Mouse (Mus musculus) forebrain, embryonic 14.5 days (tissue): ENCODE results near the gene Hadhb. TPM values are rescaled to one million over a fixed set of nuclear protein-coding genes. Genes with fewer than 3 reads are reported as not detected.
A peak's percentile ranks its signal among the peaks of the same experiment; 100 is the strongest.

Experiments used
- ATAC-seq: fragments of 200-750 bp; cut with Nextera tagmentation; 2 replicates; pipeline ENCODE4 v1.8.0; 2017; ENCODE audit warnings: mild to moderate bottlenecking, moderate library complexity
- DNase-seq: peaks from one replicate; pipeline ENCODE4 v3.0.0-alpha.2; 2015; ENCODE audit warnings: low spot score
- H3K27ac ChIP-seq: fragments of 300-500 bp; sonication (generic); 2 replicates; pipeline ENCODE4 v1.5.1; 2014; ENCODE audit warnings: low read depth, mild to moderate bottlenecking, control low read depth, low read length, moderate library complexity
- H3K27me3 ChIP-seq: fragments of 300-500 bp; sonication (generic); replicated peaks from 2 replicates; pipeline ENCODE4 v1.6.1; 2014; ENCODE audit warnings: low read length, control low read depth, mixed read lengths; ENCODE audit not compliant: control insufficient read depth, insufficient read depth
- H3K36me3 ChIP-seq: fragments of 300-500 bp; sonication (generic); 2 replicates; pipeline ENCODE4 v1.6.1; 2014; ENCODE audit warnings: low read length, control low read depth; ENCODE audit not compliant: control insufficient read depth, insufficient read depth
- H3K4me1 ChIP-seq: fragments of 300-500 bp; sonication (generic); 2 replicates; pipeline ENCODE4 v1.6.1; 2014; ENCODE audit warnings: antibody characterized with exemption, low read length, control low read depth; ENCODE audit not compliant: control insufficient read depth, insufficient read depth
- H3K4me2 ChIP-seq: fragments of 300-500 bp; sonication (generic); 2 replicates; pipeline ENCODE4 v1.6.1; 2014; ENCODE audit warnings: mild to moderate bottlenecking, control low read depth, low read length
- H3K4me3 ChIP-seq: fragments of 300-500 bp; sonication (generic); 2 replicates; pipeline ENCODE4 v1.5.1; 2014; ENCODE audit warnings: low read depth, low read length, control low read depth
- H3K9ac ChIP-seq: fragments of 300-500 bp; sonication (generic); 2 replicates; pipeline ENCODE4 v1.6.1; 2014; ENCODE audit warnings: mild to moderate bottlenecking, low read length, control low read depth, moderate library complexity
- H3K9me3 ChIP-seq: fragments of 300-500 bp; sonication (generic); replicated peaks from 2 replicates; pipeline ENCODE4 v1.6.1; 2016; ENCODE audit warnings: low read length, control low read depth, mixed read lengths; ENCODE audit not compliant: control insufficient read depth
- WGBS: fragments of 180-500 bp; shearing (Covaris S2); extraction: QIAGEN DNeasy Blood & Tissue Kit; methylation state at CpG from one replicate; pipeline ENCODE4 v1.1.7; 2014; 5-methylcytosine and 5-hydroxymethylcytosine counted together
- polyA plus RNA-seq: library from polyadenylated mRNA; unstranded; fragments of >200 nt; fragmentation: Nextera tagmentation; extraction: Ambion mirVana; gene quantifications from 2 replicates; pipeline ENCODE4 v1.2.1, GENCODE M21; 2014

The Hadhb gene
- polyA plus RNA-seq, 1 experiment from 2014 or later: 75.6 TPM

- H3K27ac ChIP-seq: no peak overlapping the region
- H3K4me3 ChIP-seq: no peak overlapping the region
- no peaks in the 10 kb centered on the region for H3K4me1 ChIP-seq
- no peak overlapping the region for H3K9ac ChIP-seq
- H3K9me3 ChIP-seq: no peaks in the 10 kb centered on the region
- no peaks in the 10 kb centered on the region for H3K27me3 ChIP-seq
- ATAC-seq (no peak), DNase-seq (no peak)
- H3K36me3 ChIP-seq: peaks cover 97% of the 10 kb centered on the region
- H3K4me2 ChIP-seq: no peak overlapping the region
- 85% methylated on average over 7 of the region's 7 CpGs for WGBS
These were observed 34.9 kb upstream of the Hadhb start for GRCm38 (mm10) chr5:30120106-30120505.

DNA sequence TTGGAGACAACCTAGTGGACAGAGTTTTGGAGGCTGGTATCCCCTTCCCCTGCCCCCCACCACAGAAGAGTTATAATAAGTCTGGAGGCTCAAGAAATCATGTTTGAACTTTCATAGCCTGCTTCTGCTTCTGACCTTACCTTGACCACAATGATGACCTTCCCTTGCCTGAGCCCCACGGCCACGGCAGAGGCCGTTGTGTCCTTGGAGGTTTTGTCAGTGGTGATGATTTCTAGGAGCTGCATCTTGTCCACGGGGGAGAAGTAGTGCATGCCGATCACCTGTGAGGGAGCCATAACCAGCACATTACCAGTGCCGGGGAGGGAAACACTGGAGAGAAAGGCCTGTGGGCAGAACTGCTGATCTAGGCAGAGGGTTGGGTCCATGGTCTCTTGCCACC, 32.6 kb upstream of the Hadhb start:
- Histone ChIP-seq H3K36me3 (peaks cover 92% of the 10 kb centered on the region), H3K27me3 (no peaks in the 10 kb centered on the region), H3K27ac (no peak overlapping the region), H3K4me1 (no peaks in the 10 kb centered on the region), H3K9me3 (no peaks in the 10 kb centered on the region), H3K9ac (no peak overlapping the region), H3K4me3 (no peak overlapping the region), H3K4me2 (no peak overlapping the region)
- DNase-seq (no peak), ATAC-seq (no peak)
- 95% methylated on average over 6 of the region's 6 CpGs for WGBS

GRCm38 (mm10) chr5:30125587-30125986, 29.5 kb upstream of the Hadhb start:
- ATAC-seq: no peak
- WGBS: 41% methylated on average over 5 of the region's 5 CpGs
- no peaks in the 10 kb centered on the region for H3K27me3 ChIP-seq
- H3K9me3 ChIP-seq: no peaks in the 10 kb centered on the region
- H3K4me3 ChIP-seq: no peak overlapping the region
- peak; percentile 62 for DNase-seq
- no peak overlapping the region for H3K4me2 ChIP-seq
- peaks cover 89% of the 10 kb centered on the region for H3K36me3 ChIP-seq
- no peaks in the 10 kb centered on the region for H3K4me1 ChIP-seq
- H3K27ac ChIP-seq: no peak overlapping the region
- H3K9ac ChIP-seq: no peak overlapping the region

GRCm38 (mm10) chr5:30126756-30127155, 28.3 kb upstream of the Hadhb start:
- Histone ChIP-seq H3K4me1 (no peaks in the 10 kb centered on the region), H3K36me3 (peaks cover 84% of the 10 kb centered on the region), H3K4me3 (no peak overlapping the region), H3K27me3 (no peaks in the 10 kb centered on the region), H3K9ac (no peak overlapping the region), H3K27ac (no peak overlapping the region), H3K4me2 (no peak overlapping the region), H3K9me3 (no peaks in the 10 kb centered on the region)
- DNase-seq (no peak), ATAC-seq (no peak)
- 89% methylated on average over 7 of the region's 7 CpGs for WGBS

GRCm38 (mm10) chr5:30127921-30128597, 27.0 kb upstream of the Hadhb start:
- Histone ChIP-seq H3K9me3 (no peaks in the 10 kb centered on the region), H3K27ac (no peak overlapping the region), H3K4me2 (no peak overlapping the region), H3K9ac (no peak overlapping the region), H3K4me3 (no peak overlapping the region), H3K36me3 (peaks cover 82% of the 10 kb centered on the region), H3K4me1 (no peaks in the 10 kb centered on the region), H3K27me3 (no peaks in the 10 kb centered on the region)
- DNase-seq: no peak
- no peak for ATAC-seq
- 95% methylated on average over 13 of the region's 13 CpGs for WGBS

- no peaks in the 10 kb centered on the region for H3K9me3 ChIP-seq
- no peak overlapping the region for H3K4me2 ChIP-seq
- 89% methylated on average over 6 of the region's 6 CpGs for WGBS
- DNase-seq (no peak), ATAC-seq (no peak)
- no peak overlapping the region for H3K27ac ChIP-seq
- no peak overlapping the region for H3K4me3 ChIP-seq
- H3K9ac ChIP-seq: no peak overlapping the region
- H3K4me1 ChIP-seq: no peaks in the 10 kb centered on the region
- no peaks in the 10 kb centered on the region for H3K27me3 ChIP-seq
- H3K36me3 ChIP-seq: peaks cover 82% of the 10 kb centered on the region
These were observed 26.4 kb upstream of the Hadhb start for GRCm38 (mm10) chr5:30128680-30129079.

- no peak overlapping the region for H3K27ac ChIP-seq
- no peaks in the 10 kb centered on the region for H3K4me1 ChIP-seq
- DNase-seq (no peak), ATAC-seq (no peak)
- H3K27me3 ChIP-seq: no peaks in the 10 kb centered on the region
- H3K4me3 ChIP-seq: no peak overlapping the region
- H3K9me3 ChIP-seq: no peaks in the 10 kb centered on the region
- no peak overlapping the region for H3K9ac ChIP-seq
- no peak overlapping the region for H3K4me2 ChIP-seq
- peaks cover 84% of the 10 kb centered on the region for H3K36me3 ChIP-seq
- WGBS: 96% methylated on average over 4 of the region's 4 CpGs
These were observed 23.8 kb upstream of the Hadhb start for GRCm38 (mm10) chr5:30131246-30131645.

GRCm38 (mm10) chr5:30132173-30132572, 22.9 kb upstream of the Hadhb start:
- Histone ChIP-seq H3K36me3 (peaks cover 81% of the 10 kb centered on the region), H3K9ac (no peak overlapping the region), H3K4me3 (no peak overlapping the region), H3K27ac (no peak overlapping the region), H3K9me3 (no peaks in the 10 kb centered on the region), H3K4me2 (no peak overlapping the region), H3K4me1 (no peaks in the 10 kb centered on the region), H3K27me3 (no peaks in the 10 kb centered on the region)
- ATAC-seq: no peak
- 96% methylated on average over 2 of the region's 2 CpGs for WGBS
- DNase-seq: no peak

- H3K27ac ChIP-seq: no peak overlapping the region
- 95% methylated on average over 11 of the region's 11 CpGs for WGBS
- DNase-seq (no peak), ATAC-seq (no peak)
- no peaks in the 10 kb centered on the region for H3K9me3 ChIP-seq
- no peaks in the 10 kb centered on the region for H3K27me3 ChIP-seq
- H3K4me3 ChIP-seq: no peak overlapping the region
- no peak overlapping the region for H3K9ac ChIP-seq
- H3K4me1 ChIP-seq: no peaks in the 10 kb centered on the region
- no peak overlapping the region for H3K4me2 ChIP-seq
- H3K36me3 ChIP-seq: peaks cover 77% of the 10 kb centered on the region
These were observed 19.3 kb upstream of the Hadhb start for GRCm38 (mm10) chr5:30135711-30136231.
